Comparison of ENCODE assay signal across 28 mouse cellular contexts in genomic region chr17:78078381-78078780, GRCm38 (mm10).
"Had no signal": no experiment of that assay in that cellular context is flagged by ENCODE, and none has a peak within 500 bp of the region (broad histone marks: within the 10 kb centered on the region; RNA-seq: fewer than 3 reads in every experiment).

No protein-coding gene starts in this region.

- H3K27me3 ChIP-seq: heart, embryonic 13.5 days; heart, embryonic 15.5 days; hindbrain, embryonic 12.5 days; intestine, embryonic 15.5 days; limb, embryonic 13.5 days; limb, embryonic 15.5 days; liver, embryonic 12.5 days had no signal

- H3K4me1 ChIP-seq: heart, embryonic 10.5 days; heart, embryonic 13.5 days; heart, embryonic 15.5 days; hindbrain, embryonic 10.5 days; hindbrain, embryonic 12.5 days; intestine, embryonic 15.5 days; limb, embryonic 13.5 days; limb, embryonic 15.5 days; liver, embryonic 12.5 days had no signal

- H3K27ac ChIP-seq: gastrocnemius, adult 2 months; heart, adult 2 months; heart, embryonic 10.5 days; heart, embryonic 13.5 days; heart, embryonic 15.5 days; hindbrain, embryonic 10.5 days; hindbrain, embryonic 12.5 days; hindbrain, embryonic 14.5 days; intestine, embryonic 15.5 days; layer of hippocampus, adult 2 months; limb, embryonic 13.5 days; limb, embryonic 15.5 days; liver, embryonic 12.5 days; liver, embryonic 14.5 days had no signal

- ATAC-seq: hindbrain, embryonic 16.5 days; inflammation-experienced regulatory T-cells, adult 6 months; intestine, embryonic 15.5 days; intestine, postnatal 0 days; liver, embryonic 12.5 days had no signal

- DNase-seq: gastrocnemius, adult 2 months; gastrocnemius, postnatal 10 days; gastrocnemius, postnatal 36 days; heart, adult 2 months; heart, postnatal 14 days; heart, postnatal 36 days; kidney, adult 18-20 months; kidney, adult 8-10 months; kidney, postnatal 10 days; kidney, postnatal 25 days; kidney, postnatal 4 days; layer of hippocampus, postnatal 36 days; left cerebral cortex, postnatal 4 days had no signal

- H3K36me3 ChIP-seq: heart, embryonic 10.5 days; heart, embryonic 13.5 days; heart, embryonic 15.5 days; hindbrain, embryonic 10.5 days; hindbrain, embryonic 12.5 days; intestine, embryonic 15.5 days; limb, embryonic 13.5 days; limb, embryonic 15.5 days; liver, embryonic 12.5 days had no signal

- H3K4me2 ChIP-seq: heart, embryonic 13.5 days; heart, embryonic 15.5 days; hindbrain, embryonic 12.5 days; hindbrain, embryonic 14.5 days; intestine, embryonic 15.5 days; limb, embryonic 13.5 days; limb, embryonic 15.5 days; liver, embryonic 12.5 days had no signal

- H3K9me3 ChIP-seq: heart, embryonic 10.5 days; heart, embryonic 13.5 days; heart, embryonic 15.5 days; hindbrain, embryonic 10.5 days; hindbrain, embryonic 12.5 days; intestine, embryonic 15.5 days; limb, embryonic 13.5 days; limb, embryonic 15.5 days; liver, embryonic 12.5 days had no signal

- H3K9ac ChIP-seq: heart, embryonic 13.5 days; heart, embryonic 15.5 days; hindbrain, embryonic 12.5 days; hindbrain, embryonic 14.5 days; intestine, embryonic 15.5 days; limb, embryonic 13.5 days; limb, embryonic 15.5 days; liver, embryonic 12.5 days; liver, embryonic 14.5 days had no signal

- H3K4me3 ChIP-seq: gastrocnemius, adult 2 months; heart, adult 2 months; heart, embryonic 10.5 days; heart, embryonic 13.5 days; heart, embryonic 15.5 days; hindbrain, embryonic 10.5 days; hindbrain, embryonic 12.5 days; intestine, embryonic 15.5 days; layer of hippocampus, adult 2 months; limb, embryonic 13.5 days; limb, embryonic 15.5 days; liver, embryonic 12.5 days had no signal
